Mouse (Mus musculus): ENCODE data around the gene Tek. TPM values are rescaled to one million over a fixed set of nuclear protein-coding genes. Genes with fewer than 3 reads are reported as not detected.

Gene Tek
- total and polyA plus RNA-seq, 3 experiments = 0.28 to 0.58 TPM; not detected in 1

- no peak for TF ChIP-seq ZC3H11A (IDR thresholded peaks at IDR 0.05; ENCODE audit: low read depth, low read length)
- TF ChIP-seq KAT2A (conservative IDR thresholded peaks at IDR 0.05; ENCODE audit: low read depth, low read length) = no peak
- TF ChIP-seq ZKSCAN1 (IDR thresholded peaks at IDR 0.05; ENCODE audit: low read depth, low read length) = no peak
- TF ChIP-seq MXI1 (IDR thresholded peaks at IDR 0.05; ENCODE audit: low read depth, low read length) = no peak
- no peak for TF ChIP-seq TCF12 (IDR thresholded peaks at IDR 0.05; ENCODE audit: low read depth, low read length)
- no peak for TF ChIP-seq POLR2AphosphoS2 (IDR thresholded peaks at IDR 0.05; ENCODE audit: low read length)
- no peak for TF ChIP-seq ZMIZ1 (IDR thresholded peaks at IDR 0.05; ENCODE audit: low read depth, low read length)
- no peak for TF ChIP-seq E2F4 (IDR thresholded peaks at IDR 0.05; ENCODE audit: borderline replicate concordance, low read depth, low read length)
- TF ChIP-seq NELFE (IDR thresholded peaks at IDR 0.05; ENCODE audit: low read depth, low read length) = no peak
- no peak for TF ChIP-seq MAZ (IDR thresholded peaks at IDR 0.05; ENCODE audit: low read depth, low read length)
- TF ChIP-seq ETS1 (IDR thresholded peaks at IDR 0.05; ENCODE audit: low read depth, low read length) = no peak
- no peak for TF ChIP-seq RCOR1 (IDR thresholded peaks at IDR 0.05; ENCODE audit: low read depth, low read length)
- TF ChIP-seq JUND (IDR thresholded peaks at IDR 0.05; ENCODE audit: low read depth, low read length) = no peak
- TF ChIP-seq MAX (IDR thresholded peaks at IDR 0.05; ENCODE audit: low read length) = no peak
- TF ChIP-seq UBTF (IDR thresholded peaks at IDR 0.05; ENCODE audit: borderline replicate concordance, insufficient read depth, low read depth, low read length) = no peak
Observed at GRCm38 (mm10) chr4:94768624-94769023, 29.5 kb downstream of the Tek start.

GRCm38 (mm10) chr4:94781043-94781442 lies 42.0 kb downstream of the Tek start:
- no peaks in the 10 kb centered on the region for H3K36me3 ChIP-seq (ENCODE audit: control insufficient read depth in 1 of 2, insufficient read depth in 2 of 2, low read length in 2 of 2)
- no peak overlapping the region for H3K4me3 ChIP-seq (ENCODE audit: control insufficient read depth in 1 of 2, insufficient read depth in 1 of 2, low read depth in 2 of 2, low read length in 2 of 2)
- no peaks in the 10 kb centered on the region for H3K79me2 ChIP-seq (ENCODE audit: control insufficient read depth, insufficient read depth, low read length, poor library complexity)
- H3K4me1 ChIP-seq (ENCODE audit: control insufficient read depth in 1 of 2, insufficient read depth in 2 of 2, low read length in 2 of 2) = no peaks in the 10 kb centered on the region
- H3K27me3 ChIP-seq (ENCODE audit: control insufficient read depth in 1 of 2, insufficient read depth in 2 of 2, low read length in 2 of 2) = no peaks in the 10 kb centered on the region
- no peaks in the 10 kb centered on the region for H3K9me3 ChIP-seq (replicated peaks; ENCODE audit: insufficient read depth, low read length)
- no peak overlapping the region for H3K27ac ChIP-seq (ENCODE audit: control insufficient read depth, low read depth, low read length)
- no peak for DNase-seq (ENCODE audit: low read depth, low spot score)
- TF ChIP-seq MEF2A (IDR thresholded peaks at IDR 0.05; ENCODE audit: extremely low read depth, insufficient replicate concordance, low read depth, low read length, poor library complexity, severe bottlenecking) (no peak), ELF1 (IDR thresholded peaks at IDR 0.05; ENCODE audit: low read depth, low read length) (no peak), ZKSCAN1 (IDR thresholded peaks at IDR 0.05; ENCODE audit: low read depth, low read length) (no peak), SIN3A (IDR thresholded peaks at IDR 0.05; ENCODE audit: low read length) (no peak), GABPA (IDR thresholded peaks at IDR 0.05; ENCODE audit: low read depth, low read length) (no peak), CHD2 (IDR thresholded peaks at IDR 0.05; ENCODE audit: low read length) (no peak), CHD1 (IDR thresholded peaks at IDR 0.05; ENCODE audit: low read depth, low read length) (no peak), MAFK (IDR thresholded peaks at IDR 0.05; ENCODE audit: borderline replicate concordance, low read depth, low read length) (no peak), MAZ (IDR thresholded peaks at IDR 0.05; ENCODE audit: low read depth, low read length) (no peak), JUND (IDR thresholded peaks at IDR 0.05; ENCODE audit: low read depth, low read length) (no peak), MXI1 (IDR thresholded peaks at IDR 0.05; ENCODE audit: low read depth, low read length) (no peak), HCFC1 (IDR thresholded peaks at IDR 0.05; ENCODE audit: low read depth, low read length) (no peak)
- no peak overlapping the region for H3K9ac ChIP-seq (ENCODE audit: control insufficient read depth, low read depth, low read length, poor library complexity, severe bottlenecking)

More at GRCm38 (mm10) chr4:94768624-94769023, 29.5 kb downstream of the Tek start:
- Histone ChIP-seq H3K79me2 (ENCODE audit: control insufficient read depth, insufficient read depth, low read length, poor library complexity) (no peaks in the 10 kb centered on the region), H3K9ac (ENCODE audit: control insufficient read depth, low read depth, low read length, poor library complexity, severe bottlenecking) (no peak overlapping the region), H3K36me3 (ENCODE audit: control insufficient read depth in 1 of 2, insufficient read depth in 2 of 2, low read length in 2 of 2) (no peaks in the 10 kb centered on the region), H3K9me3 (replicated peaks; ENCODE audit: insufficient read depth, low read length) (no peaks in the 10 kb centered on the region), H3K4me1 (ENCODE audit: control insufficient read depth in 1 of 2, insufficient read depth in 2 of 2, low read length in 2 of 2) (0 out of 4 replicates have a peak, but pooled peaks cover 0 to 2% of the 10 kb centered on the region in 2 experiments), H3K27ac (ENCODE audit: control insufficient read depth, low read depth, low read length) (no peak overlapping the region), H3K4me3 (ENCODE audit: control insufficient read depth in 1 of 2, insufficient read depth in 1 of 2, low read depth in 2 of 2, low read length in 2 of 2) (no peak overlapping the region), H3K27me3 (ENCODE audit: control insufficient read depth in 1 of 2, insufficient read depth in 2 of 2, low read length in 2 of 2) (no peaks in the 10 kb centered on the region)
- DNase-seq (ENCODE audit: low read depth, low spot score) = no peak
